ENCODE assay signal across 18 mouse cellular contexts in genomic region chr5:126254661-126255060, GRCm38 (mm10).
"Had no signal": no experiment of that assay in that cellular context is flagged by ENCODE, and none has a peak within 500 bp of the region (broad histone marks: within the 10 kb centered on the region; RNA-seq: fewer than 3 reads in every experiment).

No protein-coding gene starts in this region.

- ATAC-seq: hindbrain, postnatal 0 days; intestine, embryonic 16.5 days; liver, embryonic 12.5 days had no signal

- DNase-seq: gastrocnemius, adult 2 months; gastrocnemius, postnatal 10 days; gastrocnemius, postnatal 25 days; heart, adult 11 months; heart, adult 2 months; heart, postnatal 14 days; heart, postnatal 36 days; kidney, adult 11 months; kidney, adult 2 months; kidney, adult 9 months; kidney, postnatal 14 days; kidney, postnatal 36 days; layer of hippocampus, adult 9-11 months; layer of hippocampus, postnatal 36 days; left cerebral cortex, postnatal 4 days had no signal
